Mouse (Mus musculus) small intestine, adult 2 months (tissue): ENCODE measurements around the gene Upk1a. TPM values are rescaled to one million over a fixed set of nuclear protein-coding genes. Genes with fewer than 3 reads are reported as not detected.

Experiments
- H3K27ac ChIP-seq: fragments of 200-500 bp; 2 replicates; pipeline ENCODE4 v1.5.1; 2012; ENCODE audit warnings: low read depth, low read length, control low read depth, inconsistent platforms; ENCODE audit not compliant: insufficient read depth
- H3K27me3 ChIP-seq: fragments of 200-500 bp; 2 replicates; pipeline ENCODE4 v1.6.1; 2012; ENCODE audit warnings: mild to moderate bottlenecking, moderate library complexity, low read length, inconsistent platforms; ENCODE audit not compliant: control insufficient read depth, insufficient read depth
- H3K36me3 ChIP-seq: fragments of 200-500 bp; 2 replicates; pipeline ENCODE4 v1.6.1; 2012; ENCODE audit warnings: mild to moderate bottlenecking, low read length, control low read depth, inconsistent platforms; ENCODE audit not compliant: control insufficient read depth, insufficient read depth
- H3K4me1 ChIP-seq: fragments of 200-500 bp; 2 replicates; pipeline ENCODE4 v1.6.1; 2012; ENCODE audit warnings: low read length, inconsistent platforms, mixed read lengths; ENCODE audit not compliant: control insufficient read depth, insufficient read depth, insufficient read length
- H3K4me3 ChIP-seq: fragments of 200-500 bp; 2 replicates; pipeline ENCODE4 v1.5.1; 2012; ENCODE audit warnings: low read depth, mild to moderate bottlenecking, control low read depth, inconsistent platforms, low read length, moderate library complexity
- CTCF ChIP-seq: fragments of 200-500 bp; IDR thresholded peaks from 2 replicates; pipeline ENCODE4 v1.5.1; 2012; ENCODE audit warnings: low read depth, mild to moderate bottlenecking, control low read depth, inconsistent platforms, low read length, moderate library complexity, mixed read lengths; ENCODE audit not compliant: insufficient replicate concordance, insufficient read length; ENCODE audit errors: extremely low read depth
- POLR2A ChIP-seq: fragments of 200-500 bp; IDR thresholded peaks from 2 replicates; pipeline ENCODE4 v1.6.1; 2012; ENCODE audit warnings: low read depth, mild to moderate bottlenecking, control low read depth, inconsistent platforms, low read length, moderate library complexity
- WGBS: fragments of 180-500 bp; shearing (Covaris S2); methylation state at CpG from one replicate; pipeline ENCODE4 v1.1.7; 2018; 5-methylcytosine and 5-hydroxymethylcytosine counted together
- polyA plus RNA-seq: library from polyadenylated mRNA; depleted of rRNA; stranded (reverse); fragments of >200 nt; gene quantifications from 2 replicates; pipeline ENCODE4 v1.2.3, GENCODE M21; 2012

Upk1a gene
- polyA plus RNA-seq, 1 experiment: 8.2 TPM

GRCm38 (mm10) chr7:30579950-30580349, 32.7 kb downstream of the Upk1a start:
- peaks cover 95% of the 10 kb centered on the region for H3K36me3 ChIP-seq
- H3K27ac ChIP-seq: no peak overlapping the region
- H3K4me1 ChIP-seq: no peaks in the 10 kb centered on the region
- WGBS: 81% methylated on average over 8 of the region's 8 CpGs
- TF ChIP-seq POLR2A: no peak
- no peak for TF ChIP-seq CTCF
- no peaks in the 10 kb centered on the region for H3K27me3 ChIP-seq
- H3K4me3 ChIP-seq: no peak overlapping the region

- Histone ChIP-seq H3K27me3 (no peaks in the 10 kb centered on the region), H3K27ac (peak overlapping the region; percentile 13; the same call in 1 of the 2 replicates), H3K4me3 (no peak overlapping the region), H3K4me1 (no peaks in the 10 kb centered on the region), H3K36me3 (peaks cover 86% of the 10 kb centered on the region)
- TF ChIP-seq CTCF (no peak), POLR2A (no peak)
- 16% methylated on average over 2 of the region's 2 CpGs for WGBS
Measured at GRCm38 (mm10) chr7:30572969-30573368, 39.7 kb downstream of the Upk1a start.

GRCm38 (mm10) chr7:30572389-30572788, 40.3 kb downstream of the Upk1a start:
- whole genome bisulfite sequencing: 35% methylated on average over 5 of the region's 5 CpGs

GRCm38 (mm10) chr7:30567555-30567954, 45.1 kb downstream of the Upk1a start:
- Histone ChIP-seq H3K27me3 (no peaks in the 10 kb centered on the region), H3K36me3 (peaks cover 43% of the 10 kb centered on the region), H3K4me3 (no peak overlapping the region), H3K4me1 (peaks cover 4% of the 10 kb centered on the region; the same call in 1 of the 2 replicates), H3K27ac (no peak overlapping the region)
- TF ChIP-seq CTCF: no peak
- no peak for TF ChIP-seq POLR2A
- WGBS: 86% methylated on average over 11 of the region's 11 CpGs

More at GRCm38 (mm10) chr7:30572389-30572788, 40.3 kb downstream of the Upk1a start:
- TF ChIP-seq CTCF: no peak
- TF ChIP-seq POLR2A: no peak
- no peaks in the 10 kb centered on the region for H3K27me3 ChIP-seq
- peak overlapping the region; percentile 3; the same call in 1 of the 2 replicates for H3K27ac ChIP-seq
- H3K36me3 ChIP-seq: peaks cover 84% of the 10 kb centered on the region
- no peak overlapping the region for H3K4me3 ChIP-seq
- no peaks in the 10 kb centered on the region for H3K4me1 ChIP-seq

GRCm38 (mm10) chr7:30566033-30566432, 46.6 kb downstream of the Upk1a start:
- TF ChIP-seq CTCF (no peak), POLR2A (no peak)
- Histone ChIP-seq H3K4me1 (peaks cover 4% of the 10 kb centered on the region; the same call in 1 of the 2 replicates), H3K4me3 (peak overlapping the region; percentile 10), H3K27me3 (no peaks in the 10 kb centered on the region), H3K36me3 (peaks cover 33% of the 10 kb centered on the region), H3K27ac (no peak overlapping the region)
- WGBS: 77% methylated on average over 9 of the region's 9 CpGs

- Histone ChIP-seq H3K4me1 (peaks cover 4% of the 10 kb centered on the region; the same call in 1 of the 2 replicates), H3K36me3 (peaks cover 23% of the 10 kb centered on the region), H3K4me3 (peak within 1 kb of the TSS; percentile 10), H3K27ac (no peak within 1 kb of the TSS), H3K27me3 (no peaks in the 10 kb centered on the region)
- TF ChIP-seq POLR2A (no peak), CTCF (no peak)
- WGBS: 95% methylated on average over 12 of the region's 12 CpGs
Measured at GRCm38 (mm10) chr7:30564970-30565571, 47.6 kb downstream of the Upk1a start, which contains the start of gene Igflr1. Gene Igflr1 (plus strand): TSS chr7:30565427.

- WGBS: 14% methylated on average over 6 of the region's 6 CpGs
- Histone ChIP-seq H3K27ac (peak overlapping the region; percentile 97; the same call in 1 of the 2 replicates), H3K4me3 (peak overlapping the region; percentile 88), H3K27me3 (no peaks in the 10 kb centered on the region), H3K36me3 (peaks cover 13% of the 10 kb centered on the region), H3K4me1 (peaks cover 5% of the 10 kb centered on the region; the same call in 1 of the 2 replicates)
- no peak for TF ChIP-seq POLR2A
- no peak for TF ChIP-seq CTCF
Measured at GRCm38 (mm10) chr7:30563906-30564280, 48.8 kb downstream of the Upk1a start.

GRCm38 (mm10) chr7:30563117-30563905, 49.3 kb downstream of the Upk1a start, which contains the start of the genes U2af1l4, Gm49396 and Psenen:
Gene U2af1l4 (plus strand): TSS chr7:30563301.
Gene Gm49396 (plus strand): TSS chr7:30563344.
Gene Psenen (minus strand): TSS chr7:30563627.
- TF ChIP-seq CTCF (no peak), POLR2A (no peak; the same call in 1 of the 2 replicates)
- Histone ChIP-seq H3K36me3 (peaks cover 12% of the 10 kb centered on the region), H3K4me3 (peak within 1 kb of the TSS; percentile 88), H3K27me3 (no peaks in the 10 kb centered on the region), H3K4me1 (peaks cover 9% of the 10 kb centered on the region; the same call in 1 of the 2 replicates), H3K27ac (peak within 1 kb of the TSS; percentile 97)
- WGBS: under 1% methylated on average over 45 of the region's 45 CpGs
